Comparison of ENCODE assay signal across 8 mouse cellular contexts in the genomic region with DNA sequence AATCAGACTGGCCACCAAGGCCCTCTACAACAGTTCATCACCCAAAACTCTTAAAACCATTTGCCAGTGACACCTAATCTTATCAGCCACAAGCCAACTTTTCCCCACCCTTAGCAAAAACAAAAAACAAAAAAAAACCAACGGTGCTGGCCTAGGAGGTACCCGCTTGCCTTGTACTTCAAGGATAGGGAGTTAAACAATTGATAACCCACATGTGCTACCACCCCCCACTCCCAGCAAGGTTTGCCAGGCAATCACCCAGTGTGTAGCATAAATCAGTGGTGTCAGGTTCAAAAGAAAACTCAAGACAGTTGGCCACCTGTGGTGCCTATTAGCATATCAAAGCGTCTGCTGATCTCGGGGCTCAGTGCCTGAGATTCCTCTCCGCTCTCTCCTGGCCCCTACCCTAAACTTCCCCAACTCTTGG. TPM values are rescaled to one million over a fixed set of nuclear protein-coding genes. Genes with fewer than 3 reads are reported as not detected.
DNase-seq lines count a peak whose midpoint lies in the region; ATAC-seq and TF ChIP-seq lines count a peak whose summit lies in the region.

No protein-coding gene starts in this region.

- no peak overlapping the region for H3K9ac ChIP-seq in kidney, postnatal 0 days (ENCODE audit: low read depth, low read length)
- no peak overlapping the region for H3K9ac ChIP-seq in kidney, embryonic 16.5 days (replicated peaks; ENCODE audit: low read length)
- H3K9ac ChIP-seq in limb, embryonic 13.5 days, result no peak overlapping the region
- no peak overlapping the region for H3K9ac ChIP-seq in neural tube, embryonic 11.5 days (ENCODE audit: low read length)

- H3K4me3 ChIP-seq in kidney, postnatal 0 days (replicated peaks; ENCODE audit: low read depth, low read length), result no peak overlapping the region
- H3K4me3 ChIP-seq in kidney, embryonic 16.5 days (ENCODE audit: low read length), result no peak overlapping the region
- no peak overlapping the region for H3K4me3 ChIP-seq in limb, embryonic 13.5 days
- no peak overlapping the region for H3K4me3 ChIP-seq in neural tube, embryonic 11.5 days (ENCODE audit: low read depth, low read length)

- ATAC-seq in kidney, postnatal 0 days (replicated peaks; ENCODE audit: low FRiP score, low read depth), result no peak
- no peak for ATAC-seq in kidney, embryonic 16.5 days (ENCODE audit: low FRiP score, low TSS enrichment)
- ATAC-seq in limb, embryonic 13.5 days (ENCODE audit: low FRiP score, low read depth), result no peak
- ATAC-seq in neural tube, embryonic 11.5 days (ENCODE audit: insufficient read depth, low FRiP score, low TSS enrichment), result peak; percentile 51

- H3K27ac ChIP-seq in kidney, postnatal 0 days, result peak overlapping the region; percentile 94; the same call in 1 of the 2 replicates
- H3K27ac ChIP-seq in kidney, embryonic 16.5 days (ENCODE audit: low read length), result no peak overlapping the region
- peak overlapping the region; percentile 95; the same call in 1 of the 2 replicates for H3K27ac ChIP-seq in limb, embryonic 13.5 days
- H3K27ac ChIP-seq in neural tube, embryonic 11.5 days (ENCODE audit: low read depth, low read length), result peak overlapping the region; percentile 93; the same call in 1 of the 2 replicates

- H3K27me3 ChIP-seq in kidney, postnatal 0 days (ENCODE audit: insufficient read depth, low read length), result no peaks in the 10 kb centered on the region
- H3K27me3 ChIP-seq in kidney, embryonic 16.5 days (ENCODE audit: insufficient read depth, low read length), result no peaks in the 10 kb centered on the region
- H3K27me3 ChIP-seq in limb, embryonic 13.5 days, result no peaks in the 10 kb centered on the region
- H3K27me3 ChIP-seq in neural tube, embryonic 11.5 days (ENCODE audit: control insufficient read depth, insufficient read depth, low read length), result no peaks in the 10 kb centered on the region

- H3K9me3 ChIP-seq in kidney, postnatal 0 days (replicated peaks; ENCODE audit: low read length), result no peaks in the 10 kb centered on the region
- no peaks in the 10 kb centered on the region for H3K9me3 ChIP-seq in kidney, embryonic 16.5 days (ENCODE audit: low read length)
- H3K9me3 ChIP-seq in limb, embryonic 13.5 days, result no peaks in the 10 kb centered on the region
- H3K9me3 ChIP-seq in neural tube, embryonic 11.5 days (ENCODE audit: control insufficient read depth, low read length), result no peaks in the 10 kb centered on the region

- no peak overlapping the region for H3K4me2 ChIP-seq in kidney, postnatal 0 days (ENCODE audit: low read length)
- no peak overlapping the region for H3K4me2 ChIP-seq in kidney, embryonic 16.5 days (replicated peaks; ENCODE audit: low read depth, low read length)
- H3K4me2 ChIP-seq in limb, embryonic 13.5 days (replicated peaks), result peak overlapping the region; percentile 77; the same call in 1 of the 2 replicates
- H3K4me2 ChIP-seq in neural tube, embryonic 11.5 days (ENCODE audit: low read depth), result peak overlapping the region; percentile 72

- H3K36me3 ChIP-seq in kidney, postnatal 0 days (ENCODE audit: insufficient read depth, low read length), result no peaks in the 10 kb centered on the region
- no peaks in the 10 kb centered on the region for H3K36me3 ChIP-seq in kidney, embryonic 16.5 days (ENCODE audit: insufficient read depth, low read length)
- H3K36me3 ChIP-seq in limb, embryonic 13.5 days, result no peaks in the 10 kb centered on the region
- no peaks in the 10 kb centered on the region for H3K36me3 ChIP-seq in neural tube, embryonic 11.5 days (ENCODE audit: control insufficient read depth, insufficient read depth, low read length)

- WGBS in kidney, postnatal 0 days, result 57% methylated on average over 5 of the region's 5 CpGs
- WGBS in kidney, embryonic 16.5 days, result 44% methylated on average over 5 of the region's 5 CpGs
- 40% methylated on average over 5 of the region's 5 CpGs for WGBS in limb, embryonic 13.5 days
- 15% methylated on average over 5 of the region's 5 CpGs for WGBS in neural tube, embryonic 11.5 days

- DNase-seq in kidney, postnatal 0 days (ENCODE audit: low spot score), result no peak
- peak; percentile 66 for DNase-seq in embryo, embryonic 11 days
- DNase-seq in neural tube, embryonic 11.5 days (ENCODE audit: low spot score), result peak; percentile 63
- no peak for DNase-seq in right cerebral cortex, postnatal 4 days
- no peak for DNase-seq in ovary, postnatal 36 days (ENCODE audit: low spot score)
- DNase-seq in urinary bladder, postnatal 4 days (ENCODE audit: low spot score in 2 of 2), result no peak

- no peak for TF ChIP-seq CTCF in kidney, postnatal 0 days (IDR thresholded peaks at IDR 0.05; ENCODE audit: low read depth)

- peaks cover 6% of the 10 kb centered on the region; the same call in 1 of the 2 replicates for H3K4me1 ChIP-seq in kidney, postnatal 0 days (replicated peaks; ENCODE audit: insufficient read depth, low read length)
- H3K4me1 ChIP-seq in kidney, embryonic 16.5 days (ENCODE audit: insufficient read depth, low read length), result peaks cover 13% of the 10 kb centered on the region; the same call in 1 of the 2 replicates
- peaks cover 22% of the 10 kb centered on the region for H3K4me1 ChIP-seq in limb, embryonic 13.5 days
- peaks cover 16% of the 10 kb centered on the region; the same call in 1 of the 2 replicates for H3K4me1 ChIP-seq in neural tube, embryonic 11.5 days (ENCODE audit: control insufficient read depth, insufficient read depth, low read length)

RNA-seq across cellular contexts. Expression of gene Scd2, which starts 27.6 kb away (rescaled TPM):
- 78.4 and 81.1 TPM in 2 replicates for polyA plus RNA-seq in kidney, postnatal 0 days (2015; fragmentation: Nextera tagmentation; extraction: Ambion mirVana)
- 178 and 193 TPM in 2 replicates for polyA plus RNA-seq in kidney, embryonic 16.5 days (2015; fragmentation: Nextera tagmentation; extraction: Ambion mirVana)
- 197 and 219 TPM in 2 replicates for polyA plus RNA-seq in limb, embryonic 13.5 days (2015; fragmentation: Nextera tagmentation; extraction: Ambion mirVana)
- polyA plus RNA-seq in neural tube, embryonic 11.5 days (2014; fragmentation: Nextera tagmentation; extraction: Ambion mirVana), result 413 and 424 TPM in 2 replicates

Comparison
In these comparisons a context has a peak if more than half of its experiments do, and no peak if none do; other contexts are left out.
1. DNase-seq: peak in embryo, embryonic 11 days (single experiment) and neural tube, embryonic 11.5 days (single experiment); none in kidney, postnatal 0 days (single experiment), right cerebral cortex, postnatal 4 days (single experiment), ovary, postnatal 36 days (single experiment) and urinary bladder, postnatal 4 days (0 of 2).
2. H3K4me2 ChIP-seq: peak in limb, embryonic 13.5 days (single experiment) and neural tube, embryonic 11.5 days (single experiment); none in kidney, postnatal 0 days (single experiment) and kidney, embryonic 16.5 days (single experiment).